20 mouse cellular contexts compared by ENCODE assay signal in the genomic region with DNA sequence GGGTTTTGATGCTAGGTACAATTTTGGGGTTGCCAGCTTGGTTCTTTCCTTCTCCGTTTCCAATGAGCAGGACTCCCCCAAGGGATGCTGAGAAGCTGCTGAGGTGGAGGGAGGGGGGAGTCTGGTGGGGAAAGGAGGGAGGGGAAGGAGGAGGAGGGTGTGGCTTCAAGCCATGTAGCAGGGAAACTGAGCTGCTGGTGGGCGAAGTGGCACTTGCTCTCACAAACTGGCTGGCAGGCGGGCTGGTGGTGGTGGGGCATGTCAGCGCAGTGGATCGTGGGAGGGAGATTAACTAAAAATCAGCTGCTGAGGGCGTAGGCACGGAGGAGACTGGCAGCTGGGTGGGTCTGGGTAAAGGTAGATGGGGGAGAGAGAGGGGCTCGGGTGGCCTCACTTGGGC.
DNase-seq lines count a peak whose midpoint lies in the region; ATAC-seq and TF ChIP-seq lines count a peak whose summit lies in the region.
"Had no signal": no experiment of that assay in that cellular context is flagged by ENCODE, and none has a peak within 500 bp of the region (broad histone marks: within the 10 kb centered on the region; RNA-seq: fewer than 3 reads in every experiment).

No protein-coding gene starts in this region.

- no peaks in the 10 kb centered on the region for H3K4me1 ChIP-seq in hindbrain, postnatal 0 days (ENCODE audit: insufficient read depth, low read length)
- H3K4me1 ChIP-seq: megakaryocyte, embryonic 14.5 days; midbrain, embryonic 15.5 days had no signal

- intact Hi-C loops in left cerebral cortex, postnatal 14 days (cut with DNase I): no loop called here

- no peak overlapping the region for H3K9ac ChIP-seq in hindbrain, postnatal 0 days (replicated peaks; ENCODE audit: low read length)
- H3K9ac ChIP-seq: limb, embryonic 13.5 days; midbrain, embryonic 15.5 days had no signal

- no peak overlapping the region for H3K4me3 ChIP-seq in hindbrain, postnatal 0 days (ENCODE audit: low read length)
- H3K4me3 ChIP-seq: hindbrain, embryonic 10.5 days; limb, embryonic 13.5 days; megakaryocyte, embryonic 14.5 days; midbrain, embryonic 15.5 days had no signal

- no peak overlapping the region for H3K27ac ChIP-seq in hindbrain, postnatal 0 days
- H3K27ac ChIP-seq: hindbrain, embryonic 10.5 days; limb, embryonic 13.5 days; midbrain, embryonic 15.5 days had no signal

- DNase-seq in layer of hippocampus, adult 18-20 months (ENCODE audit: low spot score in 2 of 2): peak; percentile 48 to 67
- DNase-seq in layer of hippocampus, postnatal 10 days (ENCODE audit: low spot score in 2 of 2): no peak
- DNase-seq in layer of hippocampus, adult 8-10 months (ENCODE audit: low spot score in 2 of 2): peak; percentile 31 to 33
- DNase-seq in left cerebral cortex, postnatal 14 days (ENCODE audit: low spot score in 2 of 2): peak; percentile 61 to 70
- peak; percentile 75 to 78 for DNase-seq in right cerebral cortex, postnatal 36 days (ENCODE audit: low spot score in 2 of 2)
- DNase-seq in liver: no peak
- DNase-seq in spleen, postnatal 10 days (ENCODE audit: low spot score in 2 of 2): no peak
- DNase-seq in hindbrain, postnatal 0 days (ENCODE audit: low spot score): no peak
- DNase-seq: adrenal gland, adult 2 months; cerebellum, adult 2 months; heart, adult 18-20 months; kidney, adult 2 months; kidney, postnatal 36 days; lung, postnatal 14 days; retina, postnatal 1 day had no signal

- no peaks in the 10 kb centered on the region for H3K36me3 ChIP-seq in hindbrain, postnatal 0 days (ENCODE audit: insufficient read depth, low read length)
- H3K36me3 ChIP-seq: midbrain, embryonic 15.5 days had no signal

- no peaks in the 10 kb centered on the region for H3K9me3 ChIP-seq in hindbrain, postnatal 0 days (ENCODE audit: low read length)
- H3K9me3 ChIP-seq: hindbrain, embryonic 10.5 days; limb, embryonic 13.5 days; megakaryocyte, embryonic 14.5 days; midbrain, embryonic 15.5 days had no signal

- WGBS in hindbrain, postnatal 0 days: 62% methylated on average over 8 of the region's 8 CpGs

- no peak for TF ChIP-seq CTCF in hindbrain, postnatal 0 days (IDR thresholded peaks at IDR 0.05; ENCODE audit: low read depth)

- H3K4me2 ChIP-seq in hindbrain, postnatal 0 days (ENCODE audit: low read depth, low read length): no peak overlapping the region
- H3K4me2 ChIP-seq: limb, embryonic 13.5 days; midbrain, embryonic 15.5 days had no signal

- H3K27me3 ChIP-seq in hindbrain, postnatal 0 days (ENCODE audit: insufficient read depth, low read length): no peaks in the 10 kb centered on the region
- H3K27me3 ChIP-seq: CH12.LX; limb, embryonic 13.5 days; midbrain, embryonic 15.5 days had no signal

- no peak for ATAC-seq in hindbrain, postnatal 0 days
- ATAC-seq: midbrain, embryonic 15.5 days had no signal

Comparison
In these comparisons a context has a peak if more than half of its experiments do, and no peak if none do; other contexts are left out.
1. DNase-seq: peak in layer of hippocampus, adult 18-20 months (2 of 2), layer of hippocampus, adult 8-10 months (2 of 2), left cerebral cortex, postnatal 14 days (2 of 2) and right cerebral cortex, postnatal 36 days (2 of 2); none in layer of hippocampus, postnatal 10 days (0 of 2), liver (single experiment), spleen, postnatal 10 days (0 of 2) and hindbrain, postnatal 0 days (single experiment).